Comparison of ENCODE assay signal across 15 mouse cellular contexts in genomic region chr14:20423046-20423445, GRCm38 (mm10). TPM values are rescaled to one million over a fixed set of nuclear protein-coding genes. Genes with fewer than 3 reads are reported as not detected.
"Had no signal": no experiment of that assay in that cellular context is flagged by ENCODE, and none has a peak within 500 bp of the region (broad histone marks: within the 10 kb centered on the region; RNA-seq: fewer than 3 reads in every experiment).

No protein-coding gene starts in this region.

- H3K4me3 ChIP-seq: midbrain, embryonic 10.5 days; midbrain, embryonic 13.5 days; midbrain, embryonic 15.5 days; neural tube, embryonic 12.5 days; stomach, embryonic 15.5 days had no signal

- H3K4me2 ChIP-seq: lung, embryonic 14.5 days; midbrain, embryonic 13.5 days; midbrain, embryonic 15.5 days; neural tube, embryonic 12.5 days; stomach, embryonic 15.5 days had no signal

- H3K4me1 ChIP-seq: midbrain, embryonic 10.5 days; midbrain, embryonic 13.5 days; midbrain, embryonic 15.5 days; neural tube, embryonic 12.5 days; stomach, embryonic 15.5 days had no signal

- H3K27ac ChIP-seq: midbrain, embryonic 10.5 days; midbrain, embryonic 13.5 days; midbrain, embryonic 15.5 days; neural tube, embryonic 12.5 days; stomach, embryonic 15.5 days; stomach, postnatal 0 days had no signal

- H3K9ac ChIP-seq: lung, embryonic 14.5 days; midbrain, embryonic 13.5 days; midbrain, embryonic 15.5 days; neural tube, embryonic 12.5 days; stomach, embryonic 15.5 days had no signal

- H3K27me3 ChIP-seq: midbrain, embryonic 13.5 days; midbrain, embryonic 15.5 days; neural tube, embryonic 12.5 days; stomach, embryonic 15.5 days had no signal

- DNase-seq: lung, adult 18-20 months; lung, embryonic 14.5 days; lung, postnatal 10 days; lung, postnatal 4 days; right cerebral cortex, postnatal 14 days; thymus, adult 2 months; thymus, postnatal 25 days had no signal

- H3K9me3 ChIP-seq: midbrain, embryonic 10.5 days; midbrain, embryonic 13.5 days; midbrain, embryonic 15.5 days; neural tube, embryonic 12.5 days; stomach, embryonic 15.5 days had no signal

- ATAC-seq: midbrain, embryonic 13.5 days; midbrain, embryonic 15.5 days had no signal

- H3K36me3 ChIP-seq: midbrain, embryonic 10.5 days; midbrain, embryonic 13.5 days; midbrain, embryonic 15.5 days; neural tube, embryonic 12.5 days; stomach, embryonic 15.5 days had no signal

RNA-seq across cellular contexts. Expression of gene Cfap70, which starts 29.0 kb away (rescaled TPM):
- polyA plus RNA-seq: liver, embryonic 16.5 days; spleen, adult 2 months; thymus, adult 2 months had no signal
